Mouse (Mus musculus) thymus, postnatal 25 days (tissue): Measurements from ENCODE around the gene Gm6401.
"Not testable (repeated sequence)": the region's sequence is repeated elsewhere in the genome, so short reads cannot be mapped to it uniquely, and the experiment has no call there.

ENCODE experiments used
- DNase-seq: peaks from one replicate; pipeline ENCODE4 v3.0.0; 2022

The Gm6401 gene

GRCm38 (mm10) chr14:41967827-41968226 lies at the start of gene Gm6401:
Gene Gm6401, minus strand, starts transcription at chr14:41967927.
- not testable (repeated sequence) for DNase-seq

GRCm38 (mm10) chr14:41983225-41983624 lies 15.5 kb upstream of the Gm6401 start, which contains the start of gene Gm3543:
Gene Gm3543, minus strand, starts transcription at chr14:41983325.
- not testable (repeated sequence) for DNase-seq

- DNase-seq, result not testable (repeated sequence)
Observed at GRCm38 (mm10) chr14:41968596-41968995, 869 bp upstream of the Gm6401 start.

GRCm38 (mm10) chr14:41964095-41964494 lies 3.6 kb downstream of the Gm6401 start:
- not testable (repeated sequence) for DNase-seq

- not testable (repeated sequence) for DNase-seq
Observed at GRCm38 (mm10) chr14:41943695-41944094, 24.0 kb downstream of the Gm6401 start, which contains the start of gene 1700024B05Rik. Gene 1700024B05Rik, plus strand, starts transcription at chr14:41943995.

GRCm38 (mm10) chr14:41924649-41925048 lies 43.1 kb downstream of the Gm6401 start, which contains the start of gene 1700049E17Rik1:
Gene 1700049E17Rik1, plus strand, starts transcription at chr14:41924949.
- DNase-seq, result not testable (repeated sequence)
